12 mouse cellular contexts compared by ENCODE assay signal in genomic region chr19:53458770-53459406, GRCm38 (mm10).
DNase-seq lines count a peak whose midpoint lies in the region; ATAC-seq and TF ChIP-seq lines count a peak whose summit lies in the region.
"Had no signal": no experiment of that assay in that cellular context is flagged by ENCODE, and none has a peak within 500 bp of the region (broad histone marks: within the 10 kb centered on the region; RNA-seq: fewer than 3 reads in every experiment).

No protein-coding gene starts in this region.

- no peaks in the 10 kb centered on the region for H3K36me3 ChIP-seq in hindbrain, embryonic 10.5 days
- H3K36me3 ChIP-seq in hindbrain, embryonic 12.5 days: no peaks in the 10 kb centered on the region
- H3K36me3 ChIP-seq in embryonic facial prominence, embryonic 10.5 days (replicated peaks): no peaks in the 10 kb centered on the region
- H3K36me3 ChIP-seq in hindbrain, embryonic 16.5 days (ENCODE audit: control insufficient read depth, insufficient read depth, low read length): no peaks in the 10 kb centered on the region
- H3K36me3 ChIP-seq in midbrain, postnatal 0 days (ENCODE audit: insufficient read depth, low read length): no peaks in the 10 kb centered on the region
- H3K36me3 ChIP-seq in liver, embryonic 12.5 days: no peaks in the 10 kb centered on the region
- H3K36me3 ChIP-seq: heart, embryonic 15.5 days had no signal

- no peak for DNase-seq in hindbrain, embryonic 10.5 days (ENCODE audit: low spot score)
- DNase-seq in embryonic facial prominence, embryonic 10.5 days (ENCODE audit: low spot score): peak; percentile 19
- DNase-seq in midbrain, postnatal 0 days (ENCODE audit: low spot score): no peak
- DNase-seq in thymus, postnatal 25 days: no peak
- no peak for DNase-seq in retina, postnatal 1 day
- DNase-seq: kidney, postnatal 4 days; lung, postnatal 10 days had no signal

- WGBS in hindbrain, embryonic 10.5 days: 47% methylated on average over 10 of the region's 10 CpGs
- WGBS in hindbrain, embryonic 12.5 days: 40% methylated on average over 10 of the region's 10 CpGs
- WGBS in embryonic facial prominence, embryonic 10.5 days: 40% methylated on average over 10 of the region's 10 CpGs
- WGBS in hindbrain, embryonic 16.5 days: 44% methylated on average over 10 of the region's 10 CpGs
- WGBS in midbrain, postnatal 0 days: 45% methylated on average over 10 of the region's 10 CpGs
- 58% methylated on average over 10 of the region's 10 CpGs for WGBS in liver, embryonic 12.5 days (ENCODE audit: insufficient replicate concordance)

- no peak overlapping the region for H3K4me2 ChIP-seq in hindbrain, embryonic 12.5 days (replicated peaks)
- H3K4me2 ChIP-seq in hindbrain, embryonic 16.5 days (ENCODE audit: low read length): no peak overlapping the region
- H3K4me2 ChIP-seq in midbrain, postnatal 0 days (ENCODE audit: low read depth, low read length, poor library complexity, severe bottlenecking): no peak overlapping the region
- no peak overlapping the region for H3K4me2 ChIP-seq in liver, embryonic 12.5 days
- H3K4me2 ChIP-seq: heart, embryonic 15.5 days had no signal

- H3K9me3 ChIP-seq in hindbrain, embryonic 10.5 days: no peaks in the 10 kb centered on the region
- H3K9me3 ChIP-seq in hindbrain, embryonic 12.5 days (replicated peaks): no peaks in the 10 kb centered on the region
- H3K9me3 ChIP-seq in embryonic facial prominence, embryonic 10.5 days: no peaks in the 10 kb centered on the region
- no peaks in the 10 kb centered on the region for H3K9me3 ChIP-seq in hindbrain, embryonic 16.5 days (ENCODE audit: control insufficient read depth, low read length)
- no peaks in the 10 kb centered on the region for H3K9me3 ChIP-seq in midbrain, postnatal 0 days (ENCODE audit: low read length)
- no peaks in the 10 kb centered on the region for H3K9me3 ChIP-seq in liver, embryonic 12.5 days (replicated peaks)
- H3K9me3 ChIP-seq: heart, embryonic 15.5 days had no signal

- H3K4me3 ChIP-seq in hindbrain, embryonic 10.5 days: no peak overlapping the region
- H3K4me3 ChIP-seq in hindbrain, embryonic 12.5 days: no peak overlapping the region
- peak overlapping the region; percentile 16; the same call in 1 of the 2 replicates for H3K4me3 ChIP-seq in embryonic facial prominence, embryonic 10.5 days
- H3K4me3 ChIP-seq in hindbrain, embryonic 16.5 days (ENCODE audit: low read length): no peak overlapping the region
- no peak overlapping the region for H3K4me3 ChIP-seq in midbrain, postnatal 0 days (ENCODE audit: low read depth, low read length)
- H3K4me3 ChIP-seq in liver, embryonic 12.5 days: no peak overlapping the region
- H3K4me3 ChIP-seq: heart, embryonic 15.5 days; myocyte had no signal

- H3K27ac ChIP-seq in hindbrain, embryonic 10.5 days: peak overlapping the region; percentile 31; the same call in 1 of the 2 replicates
- no peak overlapping the region for H3K27ac ChIP-seq in hindbrain, embryonic 12.5 days
- H3K27ac ChIP-seq in embryonic facial prominence, embryonic 10.5 days (replicated peaks): peak overlapping the region; percentile 57
- 0 out of 2 replicates have a peak overlapping the region, but pooled peaks have one; percentile 1 for H3K27ac ChIP-seq in hindbrain, embryonic 16.5 days (ENCODE audit: low read depth, low read length)
- peak overlapping the region; percentile 60; the same call in 1 of the 2 replicates for H3K27ac ChIP-seq in midbrain, postnatal 0 days (ENCODE audit: low read depth, low read length)
- H3K27ac ChIP-seq in liver, embryonic 12.5 days: no peak overlapping the region
- H3K27ac ChIP-seq: heart, embryonic 15.5 days had no signal

- no peak for TF ChIP-seq CTCF in midbrain, postnatal 0 days (IDR thresholded peaks at IDR 0.05)

- no peak overlapping the region for H3K9ac ChIP-seq in hindbrain, embryonic 12.5 days
- H3K9ac ChIP-seq in hindbrain, embryonic 16.5 days (ENCODE audit: low read depth, low read length): 0 out of 2 replicates have a peak overlapping the region, but pooled peaks have one; percentile 11
- H3K9ac ChIP-seq in midbrain, postnatal 0 days (replicated peaks; ENCODE audit: low read length, poor library complexity, severe bottlenecking): no peak overlapping the region
- no peak overlapping the region for H3K9ac ChIP-seq in liver, embryonic 12.5 days
- H3K9ac ChIP-seq: heart, embryonic 15.5 days had no signal

- peaks cover 45% of the 10 kb centered on the region for H3K4me1 ChIP-seq in hindbrain, embryonic 10.5 days (replicated peaks)
- H3K4me1 ChIP-seq in hindbrain, embryonic 12.5 days: peaks cover 29% of the 10 kb centered on the region
- H3K4me1 ChIP-seq in embryonic facial prominence, embryonic 10.5 days: peaks cover 42% of the 10 kb centered on the region
- H3K4me1 ChIP-seq in hindbrain, embryonic 16.5 days (ENCODE audit: control insufficient read depth, insufficient read depth, low read depth, low read length): peaks cover 15% of the 10 kb centered on the region
- peaks cover 12% of the 10 kb centered on the region; the same call in 1 of the 2 replicates for H3K4me1 ChIP-seq in midbrain, postnatal 0 days (ENCODE audit: insufficient read depth, low read length)
- peaks cover 17% of the 10 kb centered on the region; the same call in 1 of the 2 replicates for H3K4me1 ChIP-seq in liver, embryonic 12.5 days

- H3K27me3 ChIP-seq in hindbrain, embryonic 10.5 days (ENCODE audit: insufficient read depth, poor library complexity, severe bottlenecking): peaks cover 41% of the 10 kb centered on the region
- peaks cover 30% of the 10 kb centered on the region for H3K27me3 ChIP-seq in hindbrain, embryonic 12.5 days
- peaks cover 42% of the 10 kb centered on the region for H3K27me3 ChIP-seq in embryonic facial prominence, embryonic 10.5 days (replicated peaks; ENCODE audit: low read depth, poor library complexity, severe bottlenecking)
- no peaks in the 10 kb centered on the region for H3K27me3 ChIP-seq in hindbrain, embryonic 16.5 days (replicated peaks; ENCODE audit: control insufficient read depth, insufficient read depth, low read length)
- H3K27me3 ChIP-seq in midbrain, postnatal 0 days (ENCODE audit: insufficient read depth, low read length): no peaks in the 10 kb centered on the region
- H3K27me3 ChIP-seq in liver, embryonic 12.5 days (replicated peaks): peaks cover 23% of the 10 kb centered on the region; the same call in 1 of the 2 replicates

- no peak for ATAC-seq in hindbrain, embryonic 12.5 days (ENCODE audit: low FRiP score)
- ATAC-seq in hindbrain, embryonic 16.5 days: peak; percentile 22
- 0 out of 2 replicates have a peak, but pooled peaks have one; percentile 8 for ATAC-seq in midbrain, postnatal 0 days (ENCODE audit: low FRiP score)
- no peak for ATAC-seq in liver, embryonic 12.5 days

Comparison
In these comparisons a context has a peak if more than half of its experiments do, and no peak if none do; other contexts are left out.
1. H3K27ac ChIP-seq: peak in hindbrain, embryonic 10.5 days (single experiment), embryonic facial prominence, embryonic 10.5 days (single experiment), hindbrain, embryonic 16.5 days (single experiment) and midbrain, postnatal 0 days (single experiment); none in hindbrain, embryonic 12.5 days (single experiment) and liver, embryonic 12.5 days (single experiment).
2. ATAC-seq: peak in hindbrain, embryonic 16.5 days (single experiment) and midbrain, postnatal 0 days (single experiment); none in hindbrain, embryonic 12.5 days (single experiment) and liver, embryonic 12.5 days (single experiment).